Mouse (Mus musculus) spleen, embryonic (tissue): ENCODE data around the gene 2010315B03Rik.
"Not testable (repeated sequence)": the region's sequence is repeated elsewhere in the genome, so short reads cannot be mapped to it uniquely, and the experiment has no call there.

ENCODE experiments used
- CTCF ChIA-PET: fragments of 350-600 bp; sonication (Branson Sonifier 250); formaldehyde crosslinking; loops from one replicate; lab custom pipeline; 2022; lab: Charles Lee

2010315B03Rik gene

GRCm38 (mm10) chr9:124312171-124313142, at the start of gene 2010315B03Rik:
TSS of gene 2010315B03Rik (minus strand) at chr9:124312696.
- CTCF ChIA-PET = interaction anchor here (0.9 kb wide), 1 partner anchor 15 kb away, joined by 6 read pairs; no protein-coding TSS in a partner anchor

GRCm38 (mm10) chr9:124311502-124311901, 994 bp downstream of the 2010315B03Rik start:
- CTCF ChIA-PET = interaction anchor here (0.9 kb wide), 1 partner anchor 14 kb away, joined by 6 read pairs; no protein-coding TSS in a partner anchor

GRCm38 (mm10) chr9:124288329-124288728, 24.2 kb downstream of the 2010315B03Rik start:
- CTCF ChIA-PET = no interaction called here

- CTCF ChIA-PET = no interaction called here
Observed at GRCm38 (mm10) chr9:124281912-124282686, 30.4 kb downstream of the 2010315B03Rik start.

GRCm38 (mm10) chr9:124281448-124281791, 31.1 kb downstream of the 2010315B03Rik start:
- CTCF ChIA-PET = no interaction called here

GRCm38 (mm10) chr9:124280576-124281447, 31.7 kb downstream of the 2010315B03Rik start:
- CTCF ChIA-PET = no interaction called here

GRCm38 (mm10) chr9:124279300-124279699, 33.2 kb downstream of the 2010315B03Rik start:
- CTCF ChIA-PET = no interaction called here

GRCm38 (mm10) chr9:124275064-124275463, 37.4 kb downstream of the 2010315B03Rik start:
- CTCF ChIA-PET = no interaction called here

- CTCF ChIA-PET = interaction anchor here (0.6 kb wide), 2 partner anchors 278 to 644 kb away, joined by 3 to 4 read pairs; no protein-coding TSS in a partner anchor
Observed at GRCm38 (mm10) chr9:124273172-124273571, 39.3 kb downstream of the 2010315B03Rik start.

GRCm38 (mm10) chr9:124267929-124268328, 44.6 kb downstream of the 2010315B03Rik start:
- CTCF ChIA-PET = no interaction called here

GRCm38 (mm10) chr9:124267493-124267892, 45.0 kb downstream of the 2010315B03Rik start:
- CTCF ChIA-PET = no interaction called here

- CTCF ChIA-PET = no interaction called here
Observed at GRCm38 (mm10) chr9:124262987-124263717, 49.3 kb downstream of the 2010315B03Rik start.

- CTCF ChIA-PET = no interaction called here
Observed at GRCm38 (mm10) chr9:124258067-124258556, 54.4 kb downstream of the 2010315B03Rik start.

GRCm38 (mm10) chr9:124257200-124258066, 55.1 kb downstream of the 2010315B03Rik start:
- CTCF ChIA-PET = no interaction called here

- CTCF ChIA-PET = not testable (repeated sequence)
Observed at GRCm38 (mm10) chr9:124256271-124257199, 56.0 kb downstream of the 2010315B03Rik start.

GRCm38 (mm10) chr9:124251438-124251837, 61.1 kb downstream of the 2010315B03Rik start:
- CTCF ChIA-PET = no interaction called here
